Mouse (Mus musculus) forebrain, embryonic 11.5 days (tissue): ENCODE data around the gene Mybpc3. TPM values are rescaled to one million over a fixed set of nuclear protein-coding genes. Genes with fewer than 3 reads are reported as not detected.

Source experiments
- polyA plus RNA-seq: library from polyadenylated mRNA; unstranded; fragments of >200 nt; fragmentation: Nextera tagmentation; extraction: Ambion mirVana; gene quantifications from 2 replicates; pipeline ENCODE4 v1.2.1, GENCODE M21; 2014

Mybpc3 gene
- polyA plus RNA-seq, 1 experiment from 2014 or later, result not detected

Other genes with a start within 250 kb of the Mybpc3 start
- 11.3 and 15.6 TPM in 2 replicates for gene C1qtnf4, start 232.3 kb upstream of the Mybpc3 start, polyA plus RNA-seq
- gene Kbtbd4, start 213.4 kb upstream of the Mybpc3 start, polyA plus RNA-seq, result 48.0 and 56.0 TPM in 2 replicates
- gene Ndufs3, start 213.3 kb upstream of the Mybpc3 start, polyA plus RNA-seq, result 190 and 204 TPM in 2 replicates
- 119 TPM in 2 replicates for gene Celf1, start 177.8 kb upstream of the Mybpc3 start, polyA plus RNA-seq
- 3.1 and 5.0 TPM in 2 replicates for gene Rapsn, start 82.5 kb upstream of the Mybpc3 start, polyA plus RNA-seq
- 354 and 371 TPM in 2 replicates for gene Psmc3, start 64.1 kb upstream of the Mybpc3 start, polyA plus RNA-seq
- 23.3 and 23.6 TPM in 2 replicates for gene Slc39a13, start 47.7 kb upstream of the Mybpc3 start, polyA plus RNA-seq
- gene Spi1, start 35.8 kb upstream of the Mybpc3 start, polyA plus RNA-seq, result 2.2 and 4.9 TPM in 2 replicates
- gene Madd, start 65.7 kb downstream of the Mybpc3 start, polyA plus RNA-seq, result 23.3 and 26.9 TPM in 2 replicates
- 1.6 and 2.0 TPM in 2 replicates for gene Nr1h3, start 84.7 kb downstream of the Mybpc3 start, polyA plus RNA-seq
- gene Acp2, start 84.7 kb downstream of the Mybpc3 start, polyA plus RNA-seq, result 28.7 and 36.7 TPM in 2 replicates
- gene Ddb2, start 118.8 kb downstream of the Mybpc3 start, polyA plus RNA-seq, result 9.9 and 10.8 TPM in 2 replicates
- gene Pacsin3, start 137.8 kb downstream of the Mybpc3 start, polyA plus RNA-seq, result 28.9 and 34.8 TPM in 2 replicates
- 84.0 and 89.1 TPM in 2 replicates for gene Arfgap2, start 146.8 kb downstream of the Mybpc3 start, polyA plus RNA-seq